ENCODE assay signal across 8 mouse cellular contexts in genomic region chr3:109732327-109733182, GRCm38 (mm10).
A peak's percentile ranks its signal among the peaks of the same experiment; 100 is the strongest.
DNase-seq lines count a peak whose midpoint lies in the region; ATAC-seq lines count a peak whose summit lies in the region.

No protein-coding gene starts in this region.

- no peak overlapping the region for H3K4me2 ChIP-seq in embryonic facial prominence, embryonic 14.5 days (ENCODE audit: low read depth, low read length)
- no peak overlapping the region for H3K4me2 ChIP-seq in midbrain, embryonic 12.5 days (replicated peaks)

- H3K9me3 ChIP-seq in embryonic facial prominence, embryonic 14.5 days (ENCODE audit: control insufficient read depth, low read length), result no peaks in the 10 kb centered on the region
- H3K9me3 ChIP-seq in midbrain, embryonic 12.5 days, result no peaks in the 10 kb centered on the region

- H3K36me3 ChIP-seq in embryonic facial prominence, embryonic 14.5 days (ENCODE audit: control insufficient read depth, insufficient read depth, low read length), result no peaks in the 10 kb centered on the region
- no peaks in the 10 kb centered on the region for H3K36me3 ChIP-seq in midbrain, embryonic 12.5 days

- peak; percentile 80 for ATAC-seq in activated CD4-positive, CD25-positive, alpha-beta regulatory T cell, adult 4 months
- ATAC-seq in embryonic facial prominence, embryonic 14.5 days (ENCODE audit: low read depth), result peak; percentile 93
- ATAC-seq in midbrain, embryonic 12.5 days (ENCODE audit: low FRiP score, low read depth), result peak; percentile 83
- ATAC-seq in erythroblast, adult 5-6 weeks (replicated peaks; ENCODE audit: low FRiP score, poor library complexity, severe bottlenecking), result no peak

- no peak overlapping the region for H3K9ac ChIP-seq in embryonic facial prominence, embryonic 14.5 days (ENCODE audit: low read depth, low read length)
- no peak overlapping the region for H3K9ac ChIP-seq in midbrain, embryonic 12.5 days (replicated peaks)

- no peak overlapping the region for H3K27ac ChIP-seq in embryonic facial prominence, embryonic 14.5 days (replicated peaks; ENCODE audit: low read depth, low read length)
- H3K27ac ChIP-seq in midbrain, embryonic 12.5 days (replicated peaks), result peak overlapping the region; percentile 21

- H3K4me3 ChIP-seq in embryonic facial prominence, embryonic 14.5 days (ENCODE audit: low read depth, low read length), result no peak overlapping the region
- no peak overlapping the region for H3K4me3 ChIP-seq in midbrain, embryonic 12.5 days

- WGBS in embryonic facial prominence, embryonic 14.5 days, result 48% methylated on average over 10 of the region's 10 CpGs
- WGBS in midbrain, embryonic 12.5 days, result 52% methylated on average over 10 of the region's 10 CpGs

- H3K27me3 ChIP-seq in embryonic facial prominence, embryonic 14.5 days (replicated peaks; ENCODE audit: control insufficient read depth, insufficient read depth, low read length), result no peaks in the 10 kb centered on the region
- no peaks in the 10 kb centered on the region for H3K27me3 ChIP-seq in midbrain, embryonic 12.5 days

- H3K4me1 ChIP-seq in embryonic facial prominence, embryonic 14.5 days (ENCODE audit: control insufficient read depth, insufficient read depth, low read length), result 0 out of 2 replicates have a peak, but pooled peaks cover 4% of the 10 kb centered on the region
- peaks cover 24% of the 10 kb centered on the region for H3K4me1 ChIP-seq in midbrain, embryonic 12.5 days

- peak; percentile 25 to 36 for DNase-seq in layer of hippocampus, postnatal 10 days (ENCODE audit: low spot score in 2 of 2)
- no peak for DNase-seq in layer of hippocampus, adult 11-12 months (ENCODE audit: low spot score)
- peak; percentile 90 for DNase-seq in embryonic facial prominence, embryonic 14.5 days (ENCODE audit: low spot score)
- peak; percentile 4 for DNase-seq in kidney, adult 18-20 months
- no peak for DNase-seq in thymus, postnatal 36 days

Comparison
In these comparisons a context has a peak if more than half of its experiments do, and no peak if none do; other contexts are left out.
1. DNase-seq: peak in layer of hippocampus, postnatal 10 days (2 of 2), embryonic facial prominence, embryonic 14.5 days (single experiment) and kidney, adult 18-20 months (single experiment); none in layer of hippocampus, adult 11-12 months (single experiment) and thymus, postnatal 36 days (0 of 2).